Mouse (Mus musculus) lung, postnatal 10 days (tissue): ENCODE measurements at regions not wholly inside any gene's neighbourhood (a gene's known extent, or its start where the extent isn't known, plus 50 kb on each side); places are given as distances from the start of the nearest gene placed in this dataset.
A peak's percentile ranks its signal among the peaks of the same experiment; 100 is the strongest.

Experiments used
- DNase-seq: peaks from one replicate; pipeline ENCODE4 v3.0.0; 2021

- no peak for DNase-seq
These were observed 131.8 kb downstream of the Tshz3 start for GRCm38 (mm10) chr7:36829710-36830109.

- peak; percentile 8 for DNase-seq
These were observed 132.2 kb downstream of the Tshz3 start for GRCm38 (mm10) chr7:36830155-36830554.

- no peak for DNase-seq
These were observed 150.4 kb downstream of the Tshz3 start for GRCm38 (mm10) chr7:36848279-36848678.

GRCm38 (mm10) chr7:36851275-36851889 lies 153.5 kb downstream of the Tshz3 start:
- no peak for DNase-seq

DNA sequence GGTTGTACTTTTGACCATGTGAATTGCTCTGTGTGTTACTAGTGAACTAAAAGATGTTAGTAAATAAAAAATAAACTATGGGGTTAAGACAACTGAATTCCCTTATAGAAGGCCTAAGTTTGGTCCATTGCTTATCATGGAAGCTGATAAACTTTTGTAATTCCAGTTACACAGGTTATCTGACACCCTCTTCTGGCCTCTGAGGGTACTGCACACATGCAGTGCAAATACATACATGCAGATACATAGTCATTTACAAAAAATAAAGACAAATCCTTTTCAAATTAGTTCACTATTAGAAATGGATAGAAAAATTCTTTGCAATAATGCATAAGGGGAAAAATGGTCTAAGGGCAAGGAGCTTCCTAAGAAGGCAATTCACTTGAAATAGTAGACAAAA lies 156.4 kb downstream of the Tshz3 start:
- DNase-seq: no peak

- no peak for DNase-seq
These were observed 161.5 kb downstream of the Tshz3 start for GRCm38 (mm10) chr7:36859428-36859827.

DNA sequence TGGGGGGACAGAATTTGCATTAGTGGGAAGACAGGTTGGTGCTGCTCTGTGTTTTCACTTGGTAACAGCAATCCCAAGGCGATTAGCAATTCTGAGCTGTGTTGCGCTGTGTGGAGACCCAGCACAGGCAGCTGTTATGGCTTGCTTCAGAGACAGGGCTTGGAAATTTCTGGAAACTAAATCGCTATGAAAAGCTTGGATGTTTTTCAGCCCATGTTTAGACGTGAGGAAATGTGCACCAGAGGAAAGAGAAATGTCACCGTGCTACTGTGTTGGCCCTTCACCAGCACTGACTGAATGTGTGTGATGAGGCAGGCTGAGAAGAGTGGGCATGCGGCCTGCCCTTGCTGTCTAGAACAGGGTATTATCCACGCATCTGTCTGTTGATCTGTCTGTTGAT lies 164.6 kb downstream of the Tshz3 start:
- DNase-seq: no peak

DNA sequence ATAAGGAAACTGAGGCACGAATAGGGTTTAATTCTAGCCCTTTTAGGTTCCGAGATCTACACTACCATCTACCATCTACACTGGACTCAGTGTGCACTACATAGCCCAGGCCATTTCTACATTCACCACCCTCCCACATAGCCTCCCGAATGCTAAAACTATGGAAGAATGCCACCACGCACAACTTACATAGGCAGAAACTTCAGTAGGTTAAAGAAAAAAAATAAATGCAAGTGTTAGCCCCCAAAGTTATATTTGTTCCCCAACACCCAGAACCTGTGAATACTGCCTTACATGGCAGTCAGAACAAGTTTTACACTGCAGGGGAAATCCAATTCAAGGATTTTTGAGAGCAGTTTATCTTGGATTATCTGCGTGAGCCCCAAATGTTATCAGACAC lies 165.8 kb downstream of the Tshz3 start:
- no peak for DNase-seq

GRCm38 (mm10) chr7:36864675-36865074 lies 166.8 kb downstream of the Tshz3 start:
- no peak for DNase-seq

DNA sequence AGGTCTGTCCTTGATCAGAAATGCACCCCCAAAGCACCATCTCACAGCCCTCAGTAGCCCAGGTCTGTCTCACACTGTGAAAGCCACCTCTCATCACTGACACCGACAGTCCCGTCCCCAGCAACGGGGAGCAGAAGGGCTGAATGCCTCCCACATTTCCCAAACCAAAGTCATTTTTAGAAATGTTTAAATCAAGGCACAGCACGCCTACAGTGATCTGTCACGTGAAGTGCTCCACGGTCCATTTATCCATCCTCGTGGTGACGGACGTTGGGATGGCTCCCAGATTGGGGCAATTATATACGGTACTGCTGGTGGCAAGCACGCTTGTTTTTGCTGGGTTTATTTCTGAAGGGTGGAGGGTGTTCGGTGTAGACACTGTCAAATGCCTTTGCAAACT lies 168.7 kb downstream of the Tshz3 start:
- no peak for DNase-seq

- no peak for DNase-seq
These were observed 176.1 kb downstream of the Tshz3 start for GRCm38 (mm10) chr7:36874004-36874403.

GRCm38 (mm10) chr7:36877686-36878085 lies 179.8 kb downstream of the Tshz3 start:
- DNase-seq: no peak

DNA sequence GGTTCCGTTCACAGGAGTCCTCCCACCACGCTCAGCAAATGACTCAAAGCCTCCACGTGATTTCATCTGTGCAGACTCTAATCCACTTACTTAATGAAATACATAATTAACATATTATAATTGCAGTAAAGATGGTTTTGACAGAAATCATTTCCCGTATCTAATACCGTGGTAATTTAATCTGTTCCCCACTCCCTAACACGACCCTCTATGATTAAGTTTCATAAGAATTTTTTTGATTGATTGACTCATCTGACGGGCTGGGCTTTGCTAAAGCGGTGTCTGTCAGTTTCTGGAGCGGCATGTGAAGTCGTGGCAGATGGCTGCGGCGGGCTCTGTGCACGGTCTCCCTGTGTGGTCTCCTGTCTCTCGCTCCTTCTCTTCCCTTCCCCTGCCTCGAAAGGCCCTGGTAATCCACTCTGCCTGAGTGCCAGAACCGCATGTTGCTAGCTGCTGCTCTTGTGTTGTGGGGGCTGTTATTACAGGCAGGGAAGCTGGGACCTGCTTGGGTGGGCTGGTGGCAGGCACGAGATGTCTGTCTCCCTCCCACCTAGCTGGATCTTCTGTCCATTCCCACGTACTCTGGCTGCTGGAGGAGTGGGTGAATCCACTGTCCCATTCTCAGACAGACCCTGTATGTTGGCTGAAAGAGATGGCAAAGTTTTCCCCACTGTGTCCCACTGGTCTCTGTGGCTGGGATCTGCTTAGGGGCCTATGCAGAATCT lies 195.0 kb downstream of the Tshz3 start:
- DNase-seq: peak; percentile 7

- no peak for DNase-seq
These were observed 198.4 kb downstream of the Tshz3 start for GRCm38 (mm10) chr7:36896339-36896738.

GRCm38 (mm10) chr7:36901537-36901936 lies 203.6 kb downstream of the Tshz3 start:
- DNase-seq: no peak

- DNase-seq: no peak
These were observed 215.4 kb downstream of the Tshz3 start for GRCm38 (mm10) chr7:36913304-36913703.

DNA sequence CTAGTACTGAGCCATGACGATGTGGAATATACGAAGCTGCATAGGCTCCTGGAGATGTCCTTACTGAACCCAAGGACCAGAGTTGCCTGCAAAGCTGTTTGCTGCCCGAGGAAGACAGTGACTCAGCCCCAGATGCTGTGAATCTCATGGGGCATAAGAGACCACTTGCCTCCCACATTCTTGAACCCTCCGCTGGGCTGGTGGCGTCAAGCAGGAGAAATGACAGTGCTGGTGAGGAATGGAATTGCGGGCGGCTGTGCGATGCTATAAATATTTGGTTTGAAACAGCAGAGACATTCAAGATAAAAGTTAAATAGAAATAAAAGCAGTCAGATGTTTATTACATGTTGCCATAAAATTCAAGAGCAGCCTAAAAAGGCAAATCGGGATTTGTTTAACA lies 216.3 kb downstream of the Tshz3 start:
- DNase-seq: peak; percentile 31

DNA sequence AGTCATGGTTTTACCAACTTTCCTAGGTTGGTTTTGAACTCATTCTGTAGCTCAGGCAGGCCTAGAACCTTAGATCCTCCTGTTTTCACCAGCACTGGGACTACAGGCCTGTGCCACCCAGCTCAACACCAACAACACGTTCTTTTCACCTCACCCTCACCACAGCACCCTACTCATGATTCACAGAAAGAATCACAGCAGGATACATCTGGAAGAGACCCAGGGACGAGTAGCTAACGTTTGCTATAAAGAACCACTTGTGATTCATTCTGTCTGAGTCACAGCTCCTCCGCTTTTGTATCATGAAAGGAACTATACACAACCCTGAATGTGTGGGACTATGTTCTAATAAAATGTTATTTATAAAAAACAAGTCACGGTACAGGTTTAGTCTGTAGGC lies 217.3 kb downstream of the Tshz3 start:
- DNase-seq: no peak

DNA sequence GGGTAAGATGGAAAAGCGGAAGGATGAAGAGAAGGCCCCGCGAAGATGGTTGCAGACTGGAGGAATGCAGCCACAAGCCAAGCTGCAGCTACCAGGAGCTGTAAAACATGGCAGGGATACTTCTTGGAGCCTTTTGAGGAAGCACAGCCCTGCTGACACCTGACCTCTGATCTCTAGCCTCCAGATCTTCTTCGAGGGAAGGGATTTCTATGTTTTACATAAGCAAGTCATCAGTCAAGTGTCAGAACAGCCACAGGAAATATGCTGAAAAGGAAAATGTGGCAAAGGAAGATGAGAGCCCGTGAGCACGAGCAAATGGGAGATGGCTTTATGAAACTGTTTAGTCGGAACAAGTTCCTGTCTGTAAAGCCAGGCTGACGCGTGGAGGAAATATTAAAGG lies 219.1 kb downstream of the Tshz3 start:
- no peak for DNase-seq

- no peak for DNase-seq
These were observed 221.5 kb downstream of the Tshz3 start for GRCm38 (mm10) chr7:36919413-36919812.

DNA sequence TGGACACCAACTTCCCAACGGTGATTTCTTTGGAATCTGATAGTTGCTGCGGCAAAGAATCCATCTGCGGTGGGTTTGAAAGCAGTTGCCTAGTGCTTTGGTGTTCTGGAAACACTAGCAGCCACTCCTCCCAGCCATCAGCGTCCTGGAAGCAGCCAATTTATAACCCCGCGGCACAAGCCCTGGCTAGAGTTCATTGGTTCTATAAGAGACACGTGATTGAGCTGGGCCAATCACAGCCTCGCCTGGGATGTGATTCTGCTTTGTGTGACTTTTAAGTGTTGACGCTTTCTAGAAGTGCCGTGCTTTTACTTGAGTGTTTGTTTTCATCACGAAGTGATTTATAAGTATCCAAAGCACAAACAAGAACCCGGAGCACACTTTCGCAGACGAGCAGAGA lies 223.1 kb downstream of the Tshz3 start:
- peak; percentile 74 for DNase-seq

GRCm38 (mm10) chr7:36933490-36933889 lies 235.6 kb downstream of the Tshz3 start:
- no peak for DNase-seq

- peak; percentile 15 for DNase-seq
These were observed 237.1 kb downstream of the Tshz3 start for GRCm38 (mm10) chr7:36934792-36935555.

DNA sequence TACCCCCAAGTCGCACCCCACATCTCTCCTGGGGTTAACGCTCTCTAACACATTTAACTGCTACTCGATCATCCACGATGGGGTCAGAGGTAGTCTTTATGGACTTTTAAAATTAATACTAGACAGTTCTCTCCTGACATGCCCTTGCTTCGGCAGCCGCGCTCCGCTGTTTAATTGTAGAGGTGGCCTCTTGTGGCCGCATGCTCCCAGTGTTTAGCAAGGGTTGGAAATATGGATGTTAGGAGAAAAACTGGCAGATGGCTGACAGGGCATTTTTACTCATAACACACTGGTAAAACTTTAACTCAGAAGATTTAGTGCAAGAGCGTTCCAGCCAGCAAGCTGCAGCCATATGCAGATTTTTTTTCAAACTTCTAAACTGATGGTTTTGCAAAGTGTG lies 242.7 kb downstream of the Tshz3 start:
- peak; percentile 7 for DNase-seq
